Mouse (Mus musculus): ENCODE measurements at regions not wholly inside any gene's neighbourhood (a gene's known extent, or its start where the extent isn't known, plus 50 kb on each side); places are given as distances from the start of the nearest gene placed in this dataset.

- no peaks in the 10 kb centered on the region for H3K36me3 ChIP-seq (ENCODE audit: control insufficient read depth, insufficient read depth, low read length)
- 80% methylated on average over 11 of the region's 11 CpGs for WGBS
- H3K4me3 ChIP-seq (ENCODE audit: low read depth, low read length): no peak overlapping the region
- H3K27ac ChIP-seq (ENCODE audit: low read depth, low read length): no peak overlapping the region
- H3K27me3 ChIP-seq (ENCODE audit: control insufficient read depth, insufficient read depth, low read length): no peaks in the 10 kb centered on the region
- H3K9me3 ChIP-seq (ENCODE audit: control insufficient read depth, low read length): no peaks in the 10 kb centered on the region
- no peak overlapping the region for H3K4me2 ChIP-seq (ENCODE audit: low read depth, low read length, severe bottlenecking)
- H3K4me1 ChIP-seq (replicated peaks; ENCODE audit: control insufficient read depth, insufficient read depth, low read length): no peaks in the 10 kb centered on the region
- no peak for ATAC-seq (replicated peaks; ENCODE audit: low FRiP score)
- DNase-seq (ENCODE audit: low spot score): no peak
- no peak overlapping the region for H3K9ac ChIP-seq (ENCODE audit: low read length)
Measured at GRCm38 (mm10) chr17:47226391-47226790, 142.3 kb upstream of the Mrps10 start.

- ATAC-seq (replicated peaks; ENCODE audit: low FRiP score) (no peak), DNase-seq (ENCODE audit: low spot score) (no peak)
- no peak overlapping the region for H3K9ac ChIP-seq (ENCODE audit: low read length)
- no peaks in the 10 kb centered on the region for H3K9me3 ChIP-seq (ENCODE audit: control insufficient read depth, low read length)
- H3K36me3 ChIP-seq (ENCODE audit: control insufficient read depth, insufficient read depth, low read length): no peaks in the 10 kb centered on the region
- no peaks in the 10 kb centered on the region for H3K4me1 ChIP-seq (replicated peaks; ENCODE audit: control insufficient read depth, insufficient read depth, low read length)
- no peak overlapping the region for H3K27ac ChIP-seq (ENCODE audit: low read depth, low read length)
- no peak overlapping the region for H3K4me2 ChIP-seq (ENCODE audit: low read depth, low read length, severe bottlenecking)
- no peak overlapping the region for H3K4me3 ChIP-seq (ENCODE audit: low read depth, low read length)
- H3K27me3 ChIP-seq (ENCODE audit: control insufficient read depth, insufficient read depth, low read length): no peaks in the 10 kb centered on the region
- 74% methylated on average over 18 of the region's 18 CpGs for WGBS
Measured at GRCm38 (mm10) chr17:47225306-47226269, 143.1 kb upstream of the Mrps10 start.

GRCm38 (mm10) chr17:47221068-47221796 is 147.5 kb upstream of the Mrps10 start:
- ATAC-seq (replicated peaks; ENCODE audit: low FRiP score): no peak
- WGBS: 92% methylated on average over 14 of the region's 14 CpGs
- Histone ChIP-seq H3K4me1 (replicated peaks; ENCODE audit: control insufficient read depth, insufficient read depth, low read length) (no peaks in the 10 kb centered on the region), H3K27me3 (ENCODE audit: control insufficient read depth, insufficient read depth, low read length) (no peaks in the 10 kb centered on the region), H3K4me3 (ENCODE audit: low read depth, low read length) (no peak overlapping the region), H3K36me3 (ENCODE audit: control insufficient read depth, insufficient read depth, low read length) (no peaks in the 10 kb centered on the region), H3K9ac (ENCODE audit: low read length) (no peak overlapping the region), H3K9me3 (ENCODE audit: control insufficient read depth, low read length) (no peaks in the 10 kb centered on the region), H3K4me2 (ENCODE audit: low read depth, low read length, severe bottlenecking) (no peak overlapping the region), H3K27ac (ENCODE audit: low read depth, low read length) (no peak overlapping the region)
- DNase-seq (ENCODE audit: low spot score): no peak

- ATAC-seq (replicated peaks; ENCODE audit: low FRiP score): no peak
- Histone ChIP-seq H3K36me3 (ENCODE audit: control insufficient read depth, insufficient read depth, low read length) (no peaks in the 10 kb centered on the region), H3K4me1 (replicated peaks; ENCODE audit: control insufficient read depth, insufficient read depth, low read length) (no peaks in the 10 kb centered on the region), H3K9ac (ENCODE audit: low read length) (no peak overlapping the region), H3K9me3 (ENCODE audit: control insufficient read depth, low read length) (no peaks in the 10 kb centered on the region), H3K4me3 (ENCODE audit: low read depth, low read length) (no peak overlapping the region), H3K27ac (ENCODE audit: low read depth, low read length) (no peak overlapping the region), H3K27me3 (ENCODE audit: control insufficient read depth, insufficient read depth, low read length) (no peaks in the 10 kb centered on the region), H3K4me2 (ENCODE audit: low read depth, low read length, severe bottlenecking) (no peak overlapping the region)
- DNase-seq (ENCODE audit: low spot score): no peak
- 87% methylated on average over 2 of the region's 2 CpGs for WGBS
Measured at GRCm38 (mm10) chr17:47219846-47220245, 148.8 kb upstream of the Mrps10 start.

GRCm38 (mm10) chr17:47216490-47216889 is 152.2 kb upstream of the Mrps10 start:
- DNase-seq (ENCODE audit: low spot score): no peak
- H3K9ac ChIP-seq (ENCODE audit: low read length): no peak overlapping the region
- no peaks in the 10 kb centered on the region for H3K4me1 ChIP-seq (replicated peaks; ENCODE audit: control insufficient read depth, insufficient read depth, low read length)
- H3K27me3 ChIP-seq (ENCODE audit: control insufficient read depth, insufficient read depth, low read length): no peaks in the 10 kb centered on the region
- ATAC-seq (replicated peaks; ENCODE audit: low FRiP score): no peak
- 93% methylated on average over 3 of the region's 3 CpGs for WGBS
- no peak overlapping the region for H3K27ac ChIP-seq (ENCODE audit: low read depth, low read length)
- H3K4me2 ChIP-seq (ENCODE audit: low read depth, low read length, severe bottlenecking): no peak overlapping the region
- H3K4me3 ChIP-seq (ENCODE audit: low read depth, low read length): no peak overlapping the region
- no peaks in the 10 kb centered on the region for H3K9me3 ChIP-seq (ENCODE audit: control insufficient read depth, low read length)
- no peaks in the 10 kb centered on the region for H3K36me3 ChIP-seq (ENCODE audit: control insufficient read depth, insufficient read depth, low read length)

GRCm38 (mm10) chr17:47215841-47216240 is 152.8 kb upstream of the Mrps10 start:
- H3K9ac ChIP-seq (ENCODE audit: low read length): no peak overlapping the region
- no peak overlapping the region for H3K4me2 ChIP-seq (ENCODE audit: low read depth, low read length, severe bottlenecking)
- H3K27me3 ChIP-seq (ENCODE audit: control insufficient read depth, insufficient read depth, low read length): no peaks in the 10 kb centered on the region
- no peaks in the 10 kb centered on the region for H3K4me1 ChIP-seq (replicated peaks; ENCODE audit: control insufficient read depth, insufficient read depth, low read length)
- no peak for DNase-seq (ENCODE audit: low spot score)
- H3K36me3 ChIP-seq (ENCODE audit: control insufficient read depth, insufficient read depth, low read length): no peaks in the 10 kb centered on the region
- H3K4me3 ChIP-seq (ENCODE audit: low read depth, low read length): no peak overlapping the region
- WGBS: 89% methylated on average over 2 of the region's 2 CpGs
- no peaks in the 10 kb centered on the region for H3K9me3 ChIP-seq (ENCODE audit: control insufficient read depth, low read length)
- H3K27ac ChIP-seq (ENCODE audit: low read depth, low read length): no peak overlapping the region
- ATAC-seq (replicated peaks; ENCODE audit: low FRiP score): no peak

- ATAC-seq (replicated peaks; ENCODE audit: low FRiP score) (no peak), DNase-seq (ENCODE audit: low spot score) (no peak)
- no peaks in the 10 kb centered on the region; the same call in 1 of the 2 replicates for H3K4me1 ChIP-seq (replicated peaks; ENCODE audit: control insufficient read depth, insufficient read depth, low read length)
- H3K9me3 ChIP-seq (ENCODE audit: control insufficient read depth, low read length): no peaks in the 10 kb centered on the region
- 96% methylated on average over 8 of the region's 8 CpGs for WGBS
- no peak overlapping the region for H3K27ac ChIP-seq (ENCODE audit: low read depth, low read length)
- no peaks in the 10 kb centered on the region for H3K27me3 ChIP-seq (ENCODE audit: control insufficient read depth, insufficient read depth, low read length)
- no peak overlapping the region for H3K4me3 ChIP-seq (ENCODE audit: low read depth, low read length)
- H3K36me3 ChIP-seq (ENCODE audit: control insufficient read depth, insufficient read depth, low read length): no peaks in the 10 kb centered on the region
- no peak overlapping the region for H3K9ac ChIP-seq (ENCODE audit: low read length)
- H3K4me2 ChIP-seq (ENCODE audit: low read depth, low read length, severe bottlenecking): no peak overlapping the region
Measured at GRCm38 (mm10) chr17:47214111-47214510, 154.6 kb upstream of the Mrps10 start.

- no peaks in the 10 kb centered on the region for H3K27me3 ChIP-seq (ENCODE audit: control insufficient read depth, insufficient read depth, low read length)
- WGBS: 84% methylated on average over 22 of the region's 22 CpGs
- H3K4me2 ChIP-seq (ENCODE audit: low read depth, low read length, severe bottlenecking): no peak overlapping the region
- no peaks in the 10 kb centered on the region for H3K36me3 ChIP-seq (ENCODE audit: control insufficient read depth, insufficient read depth, low read length)
- DNase-seq (ENCODE audit: low spot score): no peak
- no peaks in the 10 kb centered on the region for H3K9me3 ChIP-seq (ENCODE audit: control insufficient read depth, low read length)
- ATAC-seq (replicated peaks; ENCODE audit: low FRiP score): no peak
- H3K27ac ChIP-seq (ENCODE audit: low read depth, low read length): no peak overlapping the region
- H3K4me3 ChIP-seq (ENCODE audit: low read depth, low read length): no peak overlapping the region
- no peaks in the 10 kb centered on the region; the same call in 1 of the 2 replicates for H3K4me1 ChIP-seq (replicated peaks; ENCODE audit: control insufficient read depth, insufficient read depth, low read length)
- H3K9ac ChIP-seq (ENCODE audit: low read length): no peak overlapping the region
Measured at GRCm38 (mm10) chr17:47210441-47211196, 158.1 kb upstream of the Mrps10 start.

Data from forebrain, embryonic 11.5 days (tissue).